Mouse (Mus musculus) spleen, postnatal 4 days (tissue): Measurements from ENCODE around the gene Gm13078.

Source experiments
- DNase-seq, 2 experiments: peaks; one replicate each; pipeline ENCODE4 v3.0.0; 2022; ENCODE audit warnings: low spot score in 2 of 2

Gm13078 gene

GRCm38 (mm10) chr4:143719155-143719554 is at the start of gene Gm13078:
Gene Gm13078 (plus strand): TSS chr4:143719455.
- no peak for DNase-seq

- no peak for DNase-seq
Measured at GRCm38 (mm10) chr4:143702611-143703010, 16.6 kb upstream of the Gm13078 start, which contains the start of gene Gm13089. Gene Gm13089 (minus strand): TSS chr4:143702711.
